Mouse (Mus musculus) CH12.LX (cell line): ENCODE results near the gene 1810062G17Rik.

Experiments used
- EP300 ChIP-seq: IDR thresholded peaks from 2 replicates; pipeline ENCODE4 v1.6.1; 2011; ENCODE audit warnings: low read length, improper control_type of control experiment
- ZC3H11A ChIP-seq: IDR thresholded peaks from 2 replicates; pipeline ENCODE4 v1.6.1; 2012; ENCODE audit warnings: low read depth, mild to moderate bottlenecking, inconsistent platforms, low read length, improper control_type of control experiment

GRCm38 (mm10) chr3:36446918-36447317, 28.8 kb upstream of the 1810062G17Rik start:
- TF ChIP-seq EP300 (no peak), ZC3H11A (no peak)
